Mouse (Mus musculus) right cerebral cortex, postnatal 10 days (tissue): Measurements from ENCODE around the gene Nadsyn1.

Experiments
- DNase-seq, 2 experiments: peaks; one replicate each; pipeline ENCODE4 v3.0.0; 2021; ENCODE audit warnings: low spot score in 2 of 2

The Nadsyn1 gene

DNA sequence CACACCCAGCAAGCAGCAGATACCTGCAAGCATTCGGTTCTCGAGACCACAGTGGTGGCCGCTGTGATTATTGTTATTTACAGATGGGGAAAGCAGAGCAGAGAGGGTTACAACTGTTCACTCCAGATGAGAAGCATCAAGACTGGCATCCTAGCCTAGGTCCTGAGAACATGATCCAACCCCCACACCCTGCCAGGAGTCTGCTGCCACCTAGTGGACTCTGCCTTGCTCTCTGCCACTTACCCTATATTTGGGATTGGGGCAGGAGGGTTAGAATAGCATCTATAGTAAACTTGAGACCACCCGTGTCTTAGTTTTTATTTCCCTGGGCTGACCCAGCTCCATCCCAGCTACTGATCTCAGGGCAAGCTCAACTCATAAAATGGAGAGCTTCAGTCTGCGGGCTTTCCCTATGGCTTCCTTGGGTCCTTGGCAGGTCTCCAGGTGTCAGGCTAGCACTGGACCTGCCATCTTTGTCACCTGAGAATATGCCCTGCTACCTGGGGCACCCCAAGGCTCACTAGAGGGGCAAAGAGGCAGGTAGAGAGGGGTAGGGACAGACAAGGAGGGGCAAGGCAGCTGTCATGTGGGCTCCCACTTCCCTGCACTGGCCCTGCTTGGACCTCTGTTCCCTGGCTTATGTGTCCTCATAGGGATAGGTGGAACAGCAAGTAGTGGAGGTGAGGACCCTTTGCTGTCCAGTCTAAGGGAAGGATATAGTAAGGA is 68.5 kb downstream of the Nadsyn1 start:
- peak in 1 of 2 experiments; percentile 61 for DNase-seq

DNA sequence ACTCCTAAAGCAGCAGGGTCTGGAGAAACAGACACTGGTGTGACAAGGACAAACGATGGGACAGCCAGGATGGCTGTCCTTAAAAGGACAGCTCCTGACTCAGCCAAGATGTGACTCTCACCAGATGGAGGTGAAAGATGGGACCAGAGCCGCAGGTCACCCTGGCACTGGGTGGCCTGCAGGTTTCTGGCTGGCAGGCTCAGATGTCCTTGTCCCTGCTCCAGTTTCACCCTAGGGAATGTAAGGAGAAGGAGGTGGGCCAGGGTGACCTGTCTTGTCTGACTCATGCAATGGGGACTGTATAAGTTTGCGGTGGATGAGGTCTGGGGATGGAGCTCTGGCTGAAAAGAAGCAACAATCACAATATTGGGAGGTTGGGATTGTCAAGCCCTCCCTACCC is 70.0 kb downstream of the Nadsyn1 start:
- no peak for DNase-seq

- DNase-seq, result no peak
Observed at GRCm38 (mm10) chr7:143752056-143752455, 70.6 kb downstream of the Nadsyn1 start.

GRCm38 (mm10) chr7:143751380-143751779 is 71.3 kb downstream of the Nadsyn1 start:
- no peak for DNase-seq

DNA sequence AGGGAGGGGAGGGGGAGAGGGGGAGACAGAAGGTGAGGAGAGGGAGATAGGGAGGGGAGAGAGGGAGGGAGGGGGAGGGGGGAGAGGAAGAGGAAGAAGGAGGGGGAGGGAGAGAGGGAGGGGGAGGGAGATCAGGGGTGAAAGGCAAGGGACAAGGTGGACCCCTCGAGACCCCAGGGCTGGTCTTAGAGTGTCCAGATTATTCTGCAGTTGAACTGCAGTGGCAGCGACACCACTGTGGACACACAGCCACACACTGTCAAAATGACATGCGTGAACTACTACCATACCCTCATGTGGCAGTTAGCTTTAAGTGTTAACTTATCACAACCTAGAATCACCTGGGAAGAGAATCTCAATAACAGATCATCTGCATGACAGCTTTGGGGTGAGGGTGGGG is 73.6 kb downstream of the Nadsyn1 start:
- DNase-seq, result no peak

DNA sequence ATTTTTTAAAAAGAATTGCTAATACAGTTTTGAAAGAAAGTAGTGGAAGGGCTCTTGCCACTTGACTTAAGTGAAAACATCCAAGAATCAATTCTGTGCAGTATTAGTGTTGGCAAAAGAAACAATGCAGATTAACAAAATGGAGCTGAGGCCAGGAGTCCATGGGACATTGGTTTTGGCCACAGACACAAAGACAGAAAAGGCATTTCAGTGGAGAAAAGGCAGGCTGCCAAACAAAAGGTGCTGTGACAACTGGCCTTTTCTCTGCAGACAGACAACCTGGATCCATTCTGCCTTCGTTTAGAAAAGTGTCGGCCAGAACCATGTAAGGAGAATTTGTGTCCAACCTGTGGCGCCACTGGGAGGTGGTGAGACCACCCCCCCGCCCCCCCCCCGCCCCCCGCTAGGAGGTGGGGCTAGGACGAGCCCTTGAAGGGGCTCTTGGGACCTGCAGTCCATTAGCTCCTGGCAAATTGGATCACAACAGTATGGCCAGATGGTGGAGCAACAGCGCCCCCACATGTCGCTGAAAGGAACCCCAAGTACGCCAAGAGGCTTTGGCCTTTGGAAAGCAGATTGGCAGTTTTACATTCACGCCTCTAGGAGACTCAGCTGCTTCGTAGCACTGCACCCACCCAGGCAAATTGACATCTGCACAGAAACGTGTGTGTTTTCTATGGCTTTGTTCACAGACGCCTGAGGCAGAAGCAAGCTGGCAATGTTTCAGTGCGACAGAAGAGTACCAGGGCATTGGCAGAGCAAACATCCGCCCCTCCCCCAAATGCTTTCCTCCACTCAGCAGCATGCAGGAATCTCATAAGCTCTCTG is 74.4 kb downstream of the Nadsyn1 start:
- DNase-seq, result peak; percentile 91 to 92
